Mouse (Mus musculus) forebrain, embryonic 11.5 days (tissue): ENCODE results near the gene Fer1l5. TPM values are rescaled to one million over a fixed set of nuclear protein-coding genes. Genes with fewer than 3 reads are reported as not detected.
A peak's percentile ranks its signal among the peaks of the same experiment; 100 is the strongest.

Experiments
- ATAC-seq: fragments of 200-750 bp; cut with Nextera tagmentation; replicated peaks from 2 replicates; pipeline ENCODE4 v1.8.0; 2017; ENCODE audit warnings: moderate TSS enrichment; ENCODE audit not compliant: low FRiP score
- DNase-seq: peaks from one replicate; pipeline ENCODE4 v3.0.0-alpha.2; 2017; ENCODE audit warnings: low spot score
- H3K27ac ChIP-seq: fragments of 300-500 bp; sonication (generic); 2 replicates; pipeline ENCODE4 v1.5.1; 2014; ENCODE audit warnings: low read depth, low read length
- H3K27me3 ChIP-seq: fragments of 300-500 bp; sonication (generic); 2 replicates; pipeline ENCODE4 v1.6.1; 2014; ENCODE audit warnings: mild to moderate bottlenecking, low read length, mixed read lengths; ENCODE audit not compliant: control insufficient read depth, insufficient read depth
- H3K36me3 ChIP-seq: fragments of 300-500 bp; sonication (generic); 2 replicates; pipeline ENCODE4 v1.6.1; 2014; ENCODE audit warnings: mild to moderate bottlenecking, low read length, moderate library complexity, mixed read lengths; ENCODE audit not compliant: control insufficient read depth, insufficient read depth
- H3K4me1 ChIP-seq: fragments of 300-500 bp; sonication (generic); replicated peaks from 2 replicates; pipeline ENCODE4 v1.6.1; 2014; ENCODE audit warnings: low read length, mixed read lengths; ENCODE audit not compliant: control insufficient read depth, insufficient read depth
- H3K4me2 ChIP-seq: fragments of 300-500 bp; sonication (generic); 2 replicates; pipeline ENCODE4 v1.6.1; 2014; ENCODE audit warnings: low read depth, mild to moderate bottlenecking, low read length, moderate library complexity, mixed read lengths; ENCODE audit not compliant: severe bottlenecking
- H3K4me3 ChIP-seq: fragments of 300-500 bp; sonication (generic); 2 replicates; pipeline ENCODE4 v1.5.1; 2014; ENCODE audit warnings: low read depth, low read length
- H3K9ac ChIP-seq: fragments of 300-500 bp; sonication (generic); 2 replicates; pipeline ENCODE4 v1.6.1; 2014; ENCODE audit warnings: low read length
- H3K9me3 ChIP-seq: fragments of 300-500 bp; sonication (generic); 2 replicates; pipeline ENCODE4 v1.6.1; 2016; ENCODE audit warnings: low read length, mixed read lengths; ENCODE audit not compliant: control insufficient read depth
- WGBS: fragments of 180-500 bp; shearing (Covaris S2); extraction: QIAGEN DNeasy Blood & Tissue Kit; methylation state at CpG from one replicate; pipeline ENCODE4 v1.1.7; 2014; 5-methylcytosine and 5-hydroxymethylcytosine counted together
- polyA plus RNA-seq: library from polyadenylated mRNA; unstranded; fragments of >200 nt; fragmentation: Nextera tagmentation; extraction: Ambion mirVana; gene quantifications from 2 replicates; pipeline ENCODE4 v1.2.1, GENCODE M21; 2014

Gene Fer1l5
- polyA plus RNA-seq, 1 experiment from 2014 or later: 1.9 TPM

- H3K4me3 ChIP-seq: no peak overlapping the region
- no peak overlapping the region for H3K4me2 ChIP-seq
- no peak for DNase-seq
- peaks cover 23% of the 10 kb centered on the region for H3K36me3 ChIP-seq
- H3K4me1 ChIP-seq: no peaks in the 10 kb centered on the region
- no peaks in the 10 kb centered on the region for H3K27me3 ChIP-seq
- 94% methylated on average over 4 of the region's 4 CpGs for WGBS
- ATAC-seq: no peak
- H3K27ac ChIP-seq: no peak overlapping the region
- H3K9me3 ChIP-seq: no peaks in the 10 kb centered on the region
- no peak overlapping the region for H3K9ac ChIP-seq
Measured at GRCm38 (mm10) chr1:36352351-36352750, 19.7 kb upstream of the Fer1l5 start.

- peaks cover 8% of the 10 kb centered on the region; the same call in 1 of the 2 replicates for H3K36me3 ChIP-seq
- H3K4me3 ChIP-seq: no peak overlapping the region
- no peaks in the 10 kb centered on the region for H3K27me3 ChIP-seq
- no peaks in the 10 kb centered on the region for H3K4me1 ChIP-seq
- no peaks in the 10 kb centered on the region for H3K9me3 ChIP-seq
- 91% methylated on average over 5 of the region's 5 CpGs for WGBS
- no peak overlapping the region for H3K27ac ChIP-seq
- DNase-seq: no peak
- no peak overlapping the region for H3K4me2 ChIP-seq
- H3K9ac ChIP-seq: no peak overlapping the region
- ATAC-seq: no peak
Measured at GRCm38 (mm10) chr1:36356955-36357695, 15.0 kb upstream of the Fer1l5 start.

- H3K36me3 ChIP-seq: peaks cover 2% of the 10 kb centered on the region; the same call in 1 of the 2 replicates
- 64% methylated on average over 12 of the region's 12 CpGs for WGBS
- no peaks in the 10 kb centered on the region for H3K9me3 ChIP-seq
- no peak for ATAC-seq
- H3K4me1 ChIP-seq: peaks cover 9% of the 10 kb centered on the region
- H3K4me3 ChIP-seq: peak overlapping the region; percentile 96
- H3K4me2 ChIP-seq: peak overlapping the region; percentile 70
- no peaks in the 10 kb centered on the region for H3K27me3 ChIP-seq
- no peak for DNase-seq
- peak overlapping the region; percentile 95 for H3K9ac ChIP-seq
- H3K27ac ChIP-seq: no peak overlapping the region
Measured at GRCm38 (mm10) chr1:36367698-36368097, 4.4 kb upstream of the Fer1l5 start.

- Histone ChIP-seq H3K4me1 (peaks cover 9% of the 10 kb centered on the region), H3K27me3 (no peaks in the 10 kb centered on the region), H3K9me3 (no peaks in the 10 kb centered on the region), H3K4me2 (peak overlapping the region; percentile 70), H3K9ac (peak overlapping the region; percentile 95), H3K27ac (0 out of 2 replicates have a peak overlapping the region, but pooled peaks have one; percentile 25), H3K4me3 (peak overlapping the region; percentile 96), H3K36me3 (peaks cover 2% of the 10 kb centered on the region; the same call in 1 of the 2 replicates)
- DNase-seq (no peak), ATAC-seq (peak; percentile 86)
- 6% methylated on average over 50 of the region's 55 CpGs for WGBS
Measured at GRCm38 (mm10) chr1:36368112-36368968, 3.8 kb upstream of the Fer1l5 start.

- DNase-seq: peak; percentile 97
- Histone ChIP-seq H3K36me3 (peaks cover under 1% of the 10 kb centered on the region; the same call in 1 of the 2 replicates), H3K27ac (0 out of 2 replicates have a peak within 1 kb of the TSS, but pooled peaks have one; percentile 25), H3K4me2 (peak within 1 kb of the TSS; percentile 70), H3K9me3 (no peaks in the 10 kb centered on the region), H3K4me1 (peaks cover 9% of the 10 kb centered on the region), H3K4me3 (peak within 1 kb of the TSS; percentile 96), H3K9ac (peak within 1 kb of the TSS; percentile 95), H3K27me3 (no peaks in the 10 kb centered on the region)
- 4% methylated on average over 49 of the region's 61 CpGs for WGBS
- ATAC-seq: peak; percentile 85
Measured at GRCm38 (mm10) chr1:36368969-36369645, 3.0 kb upstream of the Fer1l5 start, which contains the start of gene Kansl3. Gene Kansl3 (minus strand): TSS chr1:36369181.

- H3K4me1 ChIP-seq: peaks cover 9% of the 10 kb centered on the region
- 78% methylated on average over 6 of the region's 6 CpGs for WGBS
- H3K4me3 ChIP-seq: no peak overlapping the region
- H3K27me3 ChIP-seq: no peaks in the 10 kb centered on the region
- no peak overlapping the region for H3K9ac ChIP-seq
- ATAC-seq: no peak
- no peaks in the 10 kb centered on the region; the same call in 1 of the 2 replicates for H3K36me3 ChIP-seq
- H3K27ac ChIP-seq: no peak overlapping the region
- no peak overlapping the region for H3K4me2 ChIP-seq
- H3K9me3 ChIP-seq: no peaks in the 10 kb centered on the region
- no peak for DNase-seq
Measured at GRCm38 (mm10) chr1:36370918-36371317, 1.2 kb upstream of the Fer1l5 start.

- Histone ChIP-seq H3K4me3 (no peak overlapping the region), H3K4me1 (no peaks in the 10 kb centered on the region), H3K27me3 (no peaks in the 10 kb centered on the region), H3K36me3 (no peaks in the 10 kb centered on the region), H3K27ac (no peak overlapping the region), H3K9me3 (no peaks in the 10 kb centered on the region), H3K9ac (no peak overlapping the region), H3K4me2 (no peak overlapping the region)
- DNase-seq (no peak), ATAC-seq (no peak)
- 79% methylated on average over 6 of the region's 6 CpGs for WGBS
Measured at GRCm38 (mm10) chr1:36378880-36379279, 6.8 kb downstream of the Fer1l5 start.

GRCm38 (mm10) chr1:36379582-36379981, 7.5 kb downstream of the Fer1l5 start:
- ATAC-seq (no peak), DNase-seq (no peak)
- Histone ChIP-seq H3K9ac (no peak overlapping the region), H3K36me3 (no peaks in the 10 kb centered on the region), H3K4me3 (no peak overlapping the region), H3K4me1 (no peaks in the 10 kb centered on the region), H3K27ac (no peak overlapping the region), H3K9me3 (no peaks in the 10 kb centered on the region), H3K4me2 (no peak overlapping the region), H3K27me3 (no peaks in the 10 kb centered on the region)
- 66% methylated on average over 4 of the region's 4 CpGs for WGBS
